Mouse (Mus musculus): ENCODE results near the gene Cfap43.

GRCm38 (mm10) chr19:47705772-47706309 is 213.2 kb downstream of the Cfap43 start:
- no peak for TF ChIP-seq ZNF384 (IDR thresholded peaks at IDR 0.05; ENCODE audit: low read depth, low read length)
- TF ChIP-seq MAFK (IDR thresholded peaks at IDR 0.05; ENCODE audit: insufficient read depth, low read depth, low read length): no peak

Measured in ES-E14 (cell line).